Mouse (Mus musculus): ENCODE data around the gene Gm35315. TPM values are rescaled to one million over a fixed set of nuclear protein-coding genes. Genes with fewer than 3 reads are reported as not detected.

Gene Gm35315
- polyA plus RNA-seq, 1 experiment from 2014 or later = 1.1 TPM

GRCm38 (mm10) chr5:110107581-110108304, 13.5 kb upstream of the Gm35315 start, which contains the start of gene Gtpbp6:
Gene Gtpbp6, minus strand, starts transcription at chr5:110108197.
- peaks cover 37% of the 10 kb centered on the region for H3K4me1 ChIP-seq (replicated peaks)
- peak within 1 kb of the TSS; percentile 83 for H3K4me3 ChIP-seq (replicated peaks)
- no peaks in the 10 kb centered on the region for H3K9me3 ChIP-seq (replicated peaks)
- peak within 1 kb of the TSS; percentile 96 for H3K4me2 ChIP-seq
- H3K9ac ChIP-seq = peak within 1 kb of the TSS; percentile 84
- WGBS (ENCODE audit: insufficient replicate concordance) = under 1% methylated on average over 71 of the region's 71 CpGs
- peak; percentile 96 for DNase-seq
- H3K27ac ChIP-seq = peak within 1 kb of the TSS; percentile 94
- ATAC-seq (ENCODE audit: low read depth) = peak; percentile 83
- H3K27me3 ChIP-seq = no peaks in the 10 kb centered on the region
- peaks cover 45% of the 10 kb centered on the region for H3K36me3 ChIP-seq

GRCm38 (mm10) chr5:110106901-110107564, 12.8 kb upstream of the Gm35315 start:
- H3K4me3 ChIP-seq (replicated peaks) = peak overlapping the region; percentile 83
- H3K9me3 ChIP-seq (replicated peaks) = no peaks in the 10 kb centered on the region
- ATAC-seq (ENCODE audit: low read depth) = no peak
- peak overlapping the region; percentile 96 for H3K4me2 ChIP-seq
- H3K9ac ChIP-seq = peak overlapping the region; percentile 84
- peaks cover 40% of the 10 kb centered on the region for H3K4me1 ChIP-seq (replicated peaks)
- peaks cover 45% of the 10 kb centered on the region for H3K36me3 ChIP-seq
- H3K27me3 ChIP-seq = no peaks in the 10 kb centered on the region
- 12% methylated on average over 41 of the region's 41 CpGs for WGBS (ENCODE audit: insufficient replicate concordance)
- peak overlapping the region; percentile 94 for H3K27ac ChIP-seq
- no peak for DNase-seq

- Histone ChIP-seq H3K9me3 (replicated peaks) (no peaks in the 10 kb centered on the region), H3K9ac (peak overlapping the region; percentile 84), H3K36me3 (peaks cover 45% of the 10 kb centered on the region), H3K4me3 (replicated peaks) (peak overlapping the region; percentile 83), H3K27me3 (peaks cover 5% of the 10 kb centered on the region; the same call in 1 of the 2 replicates), H3K4me2 (peak overlapping the region; percentile 96), H3K27ac (no peak overlapping the region), H3K4me1 (replicated peaks) (peaks cover 48% of the 10 kb centered on the region)
- ATAC-seq (ENCODE audit: low read depth) (no peak), DNase-seq (no peak)
- WGBS (ENCODE audit: insufficient replicate concordance) = 91% methylated on average over 26 of the region's 26 CpGs
These were observed 12.1 kb upstream of the Gm35315 start for GRCm38 (mm10) chr5:110106140-110106871.

GRCm38 (mm10) chr5:110104616-110105380, 10.6 kb upstream of the Gm35315 start:
- no peak for DNase-seq
- no peak overlapping the region for H3K4me3 ChIP-seq (replicated peaks)
- H3K4me2 ChIP-seq = no peak overlapping the region
- H3K36me3 ChIP-seq = peaks cover 45% of the 10 kb centered on the region
- H3K4me1 ChIP-seq (replicated peaks) = peaks cover 51% of the 10 kb centered on the region
- no peak overlapping the region for H3K27ac ChIP-seq
- H3K9ac ChIP-seq = no peak overlapping the region
- peaks cover 19% of the 10 kb centered on the region for H3K27me3 ChIP-seq
- no peaks in the 10 kb centered on the region for H3K9me3 ChIP-seq (replicated peaks)
- ATAC-seq (ENCODE audit: low read depth) = no peak
- 88% methylated on average over 36 of the region's 36 CpGs for WGBS (ENCODE audit: insufficient replicate concordance)

- no peak overlapping the region for H3K4me2 ChIP-seq
- H3K9me3 ChIP-seq (replicated peaks) = no peaks in the 10 kb centered on the region
- no peak overlapping the region for H3K9ac ChIP-seq
- ATAC-seq (ENCODE audit: low read depth) = no peak
- no peak overlapping the region for H3K4me3 ChIP-seq (replicated peaks)
- H3K27ac ChIP-seq = no peak overlapping the region
- DNase-seq = no peak
- 86% methylated on average over 27 of the region's 27 CpGs for WGBS (ENCODE audit: insufficient replicate concordance)
- H3K27me3 ChIP-seq = peaks cover 19% of the 10 kb centered on the region
- peaks cover 45% of the 10 kb centered on the region for H3K36me3 ChIP-seq
- peaks cover 48% of the 10 kb centered on the region for H3K4me1 ChIP-seq (replicated peaks)
These were observed 9.8 kb upstream of the Gm35315 start for GRCm38 (mm10) chr5:110103901-110104615.

GRCm38 (mm10) chr5:110102853-110103625, 8.8 kb upstream of the Gm35315 start:
- Histone ChIP-seq H3K9me3 (replicated peaks) (no peaks in the 10 kb centered on the region), H3K4me2 (no peak overlapping the region), H3K4me1 (replicated peaks) (peaks cover 41% of the 10 kb centered on the region), H3K27me3 (peaks cover 24% of the 10 kb centered on the region), H3K36me3 (peaks cover 45% of the 10 kb centered on the region), H3K4me3 (replicated peaks) (no peak overlapping the region), H3K27ac (no peak overlapping the region), H3K9ac (no peak overlapping the region)
- DNase-seq = no peak
- ATAC-seq (ENCODE audit: low read depth) = no peak
- 83% methylated on average over 19 of the region's 19 CpGs for WGBS (ENCODE audit: insufficient replicate concordance)

- Histone ChIP-seq H3K4me3 (replicated peaks) (no peak overlapping the region), H3K27me3 (peaks cover 24% of the 10 kb centered on the region), H3K4me1 (replicated peaks) (peaks cover 41% of the 10 kb centered on the region), H3K9me3 (replicated peaks) (no peaks in the 10 kb centered on the region), H3K27ac (no peak overlapping the region), H3K4me2 (no peak overlapping the region), H3K9ac (no peak overlapping the region), H3K36me3 (peaks cover 45% of the 10 kb centered on the region)
- no peak for DNase-seq
- ATAC-seq (ENCODE audit: low read depth) = no peak
- WGBS (ENCODE audit: insufficient replicate concordance) = 79% methylated on average over 13 of the region's 13 CpGs
These were observed 8.2 kb upstream of the Gm35315 start for GRCm38 (mm10) chr5:110102429-110102828.

- H3K9me3 ChIP-seq (replicated peaks) = no peaks in the 10 kb centered on the region
- H3K27me3 ChIP-seq = peaks cover 24% of the 10 kb centered on the region
- peak; percentile 50 for DNase-seq
- H3K9ac ChIP-seq = no peak overlapping the region
- 16% methylated on average over 33 of the region's 34 CpGs for WGBS (ENCODE audit: insufficient replicate concordance)
- H3K36me3 ChIP-seq = peaks cover 45% of the 10 kb centered on the region
- no peak overlapping the region for H3K27ac ChIP-seq
- peak overlapping the region; percentile 66 for H3K4me2 ChIP-seq
- H3K4me1 ChIP-seq (replicated peaks) = peaks cover 36% of the 10 kb centered on the region
- peak overlapping the region; percentile 39 for H3K4me3 ChIP-seq (replicated peaks)
- ATAC-seq (ENCODE audit: low read depth) = peak; percentile 13
These were observed 7.6 kb upstream of the Gm35315 start for GRCm38 (mm10) chr5:110101716-110102347.

GRCm38 (mm10) chr5:110100921-110101631, 6.9 kb upstream of the Gm35315 start:
- 3% methylated on average over 37 of the region's 37 CpGs for WGBS (ENCODE audit: insufficient replicate concordance)
- no peak for DNase-seq
- H3K4me2 ChIP-seq = peak overlapping the region; percentile 66
- peak overlapping the region; percentile 39 for H3K4me3 ChIP-seq (replicated peaks)
- ATAC-seq (ENCODE audit: low read depth) = peak; percentile 11; the same call in 1 of the 2 replicates
- H3K27ac ChIP-seq = no peak overlapping the region
- H3K36me3 ChIP-seq = peaks cover 39% of the 10 kb centered on the region
- peaks cover 29% of the 10 kb centered on the region for H3K4me1 ChIP-seq (replicated peaks)
- H3K9ac ChIP-seq = peak overlapping the region; percentile 33; the same call in 1 of the 2 replicates
- no peaks in the 10 kb centered on the region for H3K9me3 ChIP-seq (replicated peaks)
- peaks cover 24% of the 10 kb centered on the region for H3K27me3 ChIP-seq

Measured in liver, embryonic 13.5 days (tissue).